Mouse (Mus musculus) heart, embryonic 10.5 days (tissue): ENCODE measurements at regions not wholly inside any gene's neighbourhood (a gene's known extent, or its start where the extent isn't known, plus 50 kb on each side); places are given as distances from the start of the nearest gene placed in this dataset.

Experiments
- DNase-seq: peaks from one replicate; pipeline ENCODE4 v3.0.0-alpha.2; 2017; ENCODE audit warnings: low spot score
- H3K27ac ChIP-seq: fragments of 300-500 bp; sonication (generic); 2 replicates; pipeline ENCODE4 v1.5.1; 2016; ENCODE audit warnings: mild to moderate bottlenecking
- H3K27me3 ChIP-seq: fragments of 300-500 bp; sonication (generic); 2 replicates; pipeline ENCODE4 v1.6.1; 2016; ENCODE audit warnings: mild to moderate bottlenecking; ENCODE audit not compliant: poor library complexity, insufficient read depth, severe bottlenecking
- H3K36me3 ChIP-seq: fragments of 300-500 bp; sonication (generic); 2 replicates; pipeline ENCODE4 v1.6.1; 2016; ENCODE audit warnings: mild to moderate bottlenecking, moderate library complexity
- H3K4me1 ChIP-seq: fragments of 300-500 bp; sonication (generic); 2 replicates; pipeline ENCODE4 v1.6.1; 2016; ENCODE audit warnings: mild to moderate bottlenecking
- H3K4me3 ChIP-seq: fragments of 300-500 bp; sonication (generic); 2 replicates; pipeline ENCODE4 v1.5.1; 2016; ENCODE audit warnings: mild to moderate bottlenecking, moderate library complexity
- H3K9me3 ChIP-seq: fragments of 300-500 bp; sonication (generic); 2 replicates; pipeline ENCODE4 v1.6.1; 2016; ENCODE audit warnings: mild to moderate bottlenecking, moderate library complexity
- WGBS: fragments of 180-500 bp; shearing (Covaris S2); methylation state at CpG from one replicate; pipeline ENCODE4 v1.1.7; 2016; 5-methylcytosine and 5-hydroxymethylcytosine counted together

DNA sequence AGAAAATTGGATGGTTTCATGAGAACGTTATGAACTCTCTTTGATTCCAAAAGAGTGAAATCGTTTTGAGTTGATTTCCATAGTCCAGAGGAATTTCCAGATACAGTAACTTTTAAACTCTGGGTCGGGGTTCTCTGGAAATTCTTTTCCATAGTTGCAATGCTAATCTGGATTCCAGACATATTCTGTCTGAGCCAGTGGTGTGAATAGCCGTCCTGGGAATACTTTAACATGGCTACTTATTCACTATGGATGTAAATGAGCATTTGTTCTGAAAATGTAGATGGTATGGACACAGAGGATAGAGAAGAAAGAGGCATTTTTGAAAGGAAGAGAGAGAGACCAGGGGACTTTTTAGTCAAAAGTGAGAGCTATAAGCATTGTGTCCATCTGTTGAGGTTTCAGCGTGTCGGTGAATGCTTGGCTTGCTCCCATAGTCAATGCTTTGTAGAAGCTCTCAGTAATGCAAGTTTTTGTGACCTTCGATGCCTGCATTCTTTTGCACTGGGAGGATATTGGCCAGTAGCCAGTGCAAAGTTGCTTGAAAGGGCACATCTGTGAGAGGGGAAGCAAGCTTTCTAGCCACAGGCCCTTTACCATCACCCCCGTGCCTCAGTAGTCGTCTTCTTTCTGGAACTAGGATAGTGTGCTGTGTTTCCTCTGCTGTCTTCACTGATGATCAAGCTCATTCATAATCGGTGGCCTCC lies 208.9 kb downstream of the Gm19410 start:
- DNase-seq, result no peak
- Histone ChIP-seq H3K27ac (no peak overlapping the region), H3K4me3 (no peak overlapping the region), H3K9me3 (no peaks in the 10 kb centered on the region), H3K36me3 (no peaks in the 10 kb centered on the region), H3K27me3 (no peaks in the 10 kb centered on the region), H3K4me1 (0 out of 2 replicates have a peak, but pooled peaks cover 4% of the 10 kb centered on the region)
- 72% methylated on average over 10 of the region's 10 CpGs for WGBS

DNA sequence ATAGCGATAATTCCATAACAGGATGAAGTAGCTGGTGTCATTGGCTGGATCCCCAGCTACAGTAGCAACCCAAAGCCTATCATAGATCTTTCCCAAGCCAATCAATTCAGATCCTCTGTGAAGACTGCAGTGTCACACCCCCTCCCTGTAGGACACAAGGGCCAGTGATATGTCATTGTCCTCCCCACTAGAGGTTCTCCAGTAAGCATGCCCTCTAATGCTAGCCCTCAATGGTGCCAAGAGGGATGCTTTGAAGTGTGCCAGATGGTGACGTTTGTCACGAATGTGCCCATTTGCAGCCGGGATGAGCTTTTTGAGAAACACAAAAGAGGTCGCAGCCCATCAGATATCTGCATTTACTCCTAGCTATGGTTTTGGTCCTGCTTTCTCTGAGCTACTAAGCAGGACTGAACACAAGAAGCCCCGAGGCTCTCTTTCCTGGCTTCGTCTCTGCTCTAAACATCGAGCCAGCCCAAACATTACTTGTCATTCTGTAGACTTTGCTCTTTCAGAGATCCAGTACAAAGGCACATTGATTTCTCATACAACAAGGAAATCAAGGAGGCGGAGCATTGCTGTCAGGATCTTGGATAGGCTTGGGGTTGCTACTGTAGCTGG lies 214.2 kb downstream of the Gm19410 start:
- no peak for DNase-seq
- Histone ChIP-seq H3K4me3 (no peak overlapping the region), H3K27ac (no peak overlapping the region), H3K9me3 (no peaks in the 10 kb centered on the region), H3K4me1 (peaks cover 3% of the 10 kb centered on the region; the same call in 1 of the 2 replicates), H3K27me3 (no peaks in the 10 kb centered on the region), H3K36me3 (no peaks in the 10 kb centered on the region)
- WGBS, result 83% methylated on average over 9 of the region's 9 CpGs

DNA sequence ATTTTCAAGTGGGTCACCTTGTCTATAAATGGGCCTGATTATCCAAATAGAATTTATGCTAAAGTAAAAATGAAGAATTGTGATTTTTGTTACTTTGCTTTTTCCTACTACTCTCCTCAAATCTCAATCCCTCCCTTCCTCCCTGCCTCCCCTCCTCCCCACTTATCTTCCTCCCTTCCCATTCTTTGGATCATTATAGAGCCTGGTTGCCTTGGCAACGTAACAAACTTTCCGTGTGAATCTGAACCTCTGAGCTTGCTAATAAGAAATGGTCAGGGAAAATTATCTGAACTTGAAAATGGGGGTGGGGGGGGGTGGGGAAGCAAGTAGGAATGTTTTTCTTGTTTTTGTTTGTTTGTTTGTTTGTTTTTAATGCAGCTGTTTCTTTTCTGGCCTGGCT lies 217.5 kb downstream of the Gm19410 start:
- Histone ChIP-seq H3K27ac (no peak overlapping the region), H3K9me3 (no peaks in the 10 kb centered on the region), H3K36me3 (no peaks in the 10 kb centered on the region), H3K27me3 (no peaks in the 10 kb centered on the region), H3K4me1 (peaks cover 3% of the 10 kb centered on the region; the same call in 1 of the 2 replicates), H3K4me3 (no peak overlapping the region)
- no peak for DNase-seq
- 64% methylated on average over 2 of the region's 2 CpGs for WGBS

DNA sequence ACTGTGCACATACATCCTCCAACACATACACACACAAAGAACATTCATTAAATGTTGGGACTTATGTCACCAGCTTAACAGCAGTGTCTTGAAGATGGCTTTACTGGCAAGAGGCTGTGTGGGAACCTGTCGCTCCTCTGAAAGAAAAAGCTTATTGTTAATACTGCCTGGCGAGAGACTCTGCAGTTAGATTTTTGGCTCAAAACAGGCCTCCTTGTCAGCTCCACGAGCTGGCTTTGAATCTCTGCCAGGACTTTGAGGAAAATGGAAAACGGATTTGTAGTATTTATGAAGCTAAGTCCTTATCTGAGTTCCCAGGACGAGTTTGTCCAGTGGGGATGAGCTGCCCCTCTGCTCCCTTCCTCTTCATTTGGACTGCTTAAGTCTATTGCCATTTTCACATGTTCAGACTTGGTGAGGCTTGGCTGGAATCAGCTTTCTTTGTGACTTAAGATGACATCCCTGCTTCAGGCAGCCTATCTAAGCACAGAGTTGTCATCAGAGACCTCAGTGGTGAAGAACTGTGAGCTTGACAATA lies 219.6 kb downstream of the Gm19410 start:
- peaks cover 3% of the 10 kb centered on the region for H3K9me3 ChIP-seq
- H3K27ac ChIP-seq, result 0 out of 2 replicates have a peak overlapping the region, but pooled peaks have one; percentile 1
- no peaks in the 10 kb centered on the region for H3K36me3 ChIP-seq
- H3K4me3 ChIP-seq, result no peak overlapping the region
- peaks cover 3% of the 10 kb centered on the region; the same call in 1 of the 2 replicates for H3K4me1 ChIP-seq
- H3K27me3 ChIP-seq, result no peaks in the 10 kb centered on the region
- WGBS, result 55% methylated on average over 5 of the region's 5 CpGs
- DNase-seq, result no peak

DNA sequence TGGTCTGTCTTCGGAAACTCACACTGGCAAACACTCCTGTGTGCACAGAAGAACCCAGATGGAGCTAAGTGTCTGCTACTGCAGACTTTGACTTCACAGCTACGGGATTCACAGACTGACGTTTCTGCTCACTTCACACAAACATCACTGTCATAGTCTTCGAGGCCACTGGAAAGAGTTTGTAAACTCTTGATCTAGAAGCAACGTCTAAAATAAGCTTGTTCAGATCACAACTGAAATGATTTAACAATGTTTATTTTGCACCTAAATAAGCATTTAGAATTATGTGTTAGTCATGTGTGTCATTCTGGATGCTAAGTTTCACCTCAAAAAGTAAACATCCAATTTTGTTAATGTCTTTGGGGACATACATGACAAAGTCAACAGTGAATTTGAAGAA lies 221.7 kb downstream of the Gm19410 start:
- Histone ChIP-seq H3K4me3 (no peak overlapping the region), H3K27ac (no peak overlapping the region), H3K27me3 (no peaks in the 10 kb centered on the region), H3K4me1 (peaks cover 3% of the 10 kb centered on the region; the same call in 1 of the 2 replicates), H3K9me3 (peaks cover 3% of the 10 kb centered on the region), H3K36me3 (no peaks in the 10 kb centered on the region)
- DNase-seq, result no peak
- WGBS, result 77% methylated on average over 5 of the region's 5 CpGs

DNA sequence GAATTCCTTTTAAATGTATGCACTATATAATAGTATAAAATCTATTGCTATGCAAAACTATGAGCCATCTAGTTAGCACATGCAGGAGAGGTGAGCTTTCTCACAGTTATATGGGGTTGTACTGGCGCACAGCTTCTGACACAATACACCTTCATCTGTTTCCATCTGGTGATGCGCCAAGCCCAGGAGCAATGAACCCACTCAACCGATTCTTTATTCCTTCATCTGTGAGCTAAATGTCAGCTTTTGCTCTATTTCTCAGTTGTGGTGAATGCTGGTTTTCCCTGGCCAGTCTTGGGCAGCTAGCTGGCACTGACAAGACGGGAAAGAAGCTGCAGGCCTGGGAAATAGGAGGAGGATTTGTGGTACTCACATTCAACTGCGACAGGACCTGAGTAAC lies 225.4 kb downstream of the Gm19410 start:
- H3K4me3 ChIP-seq, result no peak overlapping the region
- no peak overlapping the region for H3K27ac ChIP-seq
- H3K36me3 ChIP-seq, result no peaks in the 10 kb centered on the region
- DNase-seq, result no peak
- peaks cover 3% of the 10 kb centered on the region for H3K9me3 ChIP-seq
- 88% methylated on average over 5 of the region's 5 CpGs for WGBS
- no peaks in the 10 kb centered on the region for H3K27me3 ChIP-seq
- no peaks in the 10 kb centered on the region for H3K4me1 ChIP-seq

DNA sequence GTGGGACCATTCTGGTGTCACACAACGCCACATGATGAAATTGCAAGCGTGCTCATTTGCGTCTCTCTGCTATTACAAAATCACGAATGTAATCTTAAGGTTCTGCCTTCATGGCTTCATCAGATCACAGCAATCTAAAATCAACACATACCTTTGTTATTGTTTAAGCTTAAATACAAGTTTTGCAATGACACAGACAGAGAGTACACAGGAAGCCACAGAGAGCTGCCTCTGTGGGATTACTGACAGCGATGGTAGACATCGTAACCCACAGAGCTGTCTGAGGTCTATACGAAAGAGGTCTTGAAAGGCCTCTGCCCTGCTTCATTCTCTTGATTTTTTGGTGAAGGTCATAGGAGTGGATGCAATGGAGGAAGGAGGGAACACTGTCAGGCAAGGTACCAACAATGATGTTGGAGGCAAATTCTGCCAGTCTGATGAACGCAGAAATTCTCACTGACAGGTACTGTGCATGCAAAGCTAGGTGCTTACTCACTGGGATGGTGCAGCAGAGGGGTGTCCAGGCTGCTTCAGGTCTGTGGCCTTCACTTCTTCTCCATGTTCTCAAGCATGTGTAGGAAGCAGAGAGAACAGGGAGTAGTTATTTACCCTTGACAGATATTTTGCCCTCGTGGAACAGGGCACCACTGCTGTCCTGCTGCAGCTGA lies 226.5 kb downstream of the Gm19410 start:
- no peaks in the 10 kb centered on the region for H3K27me3 ChIP-seq
- no peaks in the 10 kb centered on the region for H3K36me3 ChIP-seq
- no peak for DNase-seq
- H3K27ac ChIP-seq, result no peak overlapping the region
- no peak overlapping the region for H3K4me3 ChIP-seq
- H3K9me3 ChIP-seq, result peaks cover 3% of the 10 kb centered on the region
- 87% methylated on average over 9 of the region's 9 CpGs for WGBS
- no peaks in the 10 kb centered on the region for H3K4me1 ChIP-seq

DNA sequence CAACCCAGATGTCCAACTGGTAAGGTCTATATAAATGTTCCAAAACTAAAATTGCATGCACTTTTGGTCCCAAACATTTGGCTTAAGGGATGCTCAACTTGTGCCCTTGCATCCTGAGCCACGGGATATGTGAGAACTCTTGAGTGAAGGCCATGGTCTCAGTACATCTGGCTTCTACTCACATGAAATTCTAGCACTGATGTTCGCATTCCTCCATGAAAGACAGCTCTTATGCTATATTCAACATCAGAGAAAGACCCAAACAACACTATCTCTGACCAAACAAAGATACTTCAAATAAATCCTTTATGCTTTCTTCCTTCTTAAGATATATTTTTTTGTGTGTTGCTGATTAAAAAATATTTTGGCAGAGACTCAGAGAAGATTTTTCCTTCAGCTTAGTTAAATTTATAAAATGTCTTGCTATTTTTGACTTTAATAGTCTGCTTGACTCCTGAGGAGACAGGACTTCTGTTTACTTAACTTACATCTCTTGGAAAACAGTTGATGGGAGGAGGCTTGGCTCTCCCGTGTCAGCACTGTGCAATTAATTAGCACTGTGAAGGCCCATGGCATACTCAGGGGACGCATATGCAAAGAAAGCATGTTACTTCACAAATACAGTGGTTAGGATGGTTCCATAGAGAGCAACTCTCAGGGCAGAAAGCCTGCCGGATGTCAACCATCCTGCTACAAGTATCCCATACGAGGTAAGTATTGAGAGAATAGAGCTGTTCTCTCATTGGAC lies 230.9 kb downstream of the Gm19410 start:
- Histone ChIP-seq H3K27ac (no peak overlapping the region), H3K4me1 (no peaks in the 10 kb centered on the region), H3K9me3 (no peaks in the 10 kb centered on the region), H3K36me3 (no peaks in the 10 kb centered on the region), H3K27me3 (no peaks in the 10 kb centered on the region), H3K4me3 (no peak overlapping the region)
- no peak for DNase-seq
- WGBS, result 73% methylated on average over 6 of the region's 6 CpGs

DNA sequence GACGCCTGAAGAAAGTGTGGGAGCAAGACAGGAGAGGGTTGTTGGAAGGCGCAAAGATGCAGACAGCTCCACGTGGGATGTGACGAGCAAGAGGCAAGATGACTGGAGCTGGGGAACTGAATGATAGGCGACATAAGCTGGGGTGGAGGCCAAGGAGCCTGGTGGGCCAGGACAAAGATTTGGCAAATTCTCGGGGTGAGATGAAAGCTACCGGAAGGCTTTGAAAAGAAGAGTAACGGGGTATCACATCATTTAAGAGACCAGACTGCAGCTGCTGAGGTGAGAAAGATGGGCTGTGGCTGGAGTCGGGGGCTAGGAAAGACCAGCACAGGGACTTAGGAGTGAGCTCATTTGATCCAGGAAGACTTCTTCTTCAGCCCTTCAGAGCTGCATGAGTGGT lies 234.0 kb downstream of the Gm19410 start:
- H3K27ac ChIP-seq, result no peak overlapping the region
- H3K9me3 ChIP-seq, result no peaks in the 10 kb centered on the region
- no peaks in the 10 kb centered on the region for H3K36me3 ChIP-seq
- 72% methylated on average over 9 of the region's 9 CpGs for WGBS
- no peak for DNase-seq
- no peak overlapping the region for H3K4me3 ChIP-seq
- H3K4me1 ChIP-seq, result no peaks in the 10 kb centered on the region
- H3K27me3 ChIP-seq, result no peaks in the 10 kb centered on the region

DNA sequence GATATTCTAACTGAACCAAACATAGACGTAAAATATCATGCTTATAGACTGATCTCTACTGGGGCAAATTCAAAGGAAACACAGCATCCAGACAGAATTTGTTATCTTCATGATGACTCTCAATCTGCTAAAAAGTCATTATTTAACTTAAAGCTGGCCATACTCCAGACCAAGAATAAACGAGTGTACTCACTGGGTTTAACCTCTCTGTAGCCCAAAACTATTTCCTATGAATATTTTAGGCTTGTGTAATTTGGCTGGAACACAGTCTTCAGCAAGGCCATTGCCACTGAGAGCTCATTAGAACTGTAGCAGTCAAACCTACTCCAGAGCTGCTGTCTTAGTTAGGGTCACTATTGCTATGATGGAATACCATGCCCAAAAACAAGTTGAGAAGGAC lies 238.8 kb downstream of the Gm19410 start:
- Histone ChIP-seq H3K36me3 (no peaks in the 10 kb centered on the region), H3K4me1 (peaks cover 4% of the 10 kb centered on the region), H3K27me3 (no peaks in the 10 kb centered on the region), H3K4me3 (no peak overlapping the region), H3K27ac (no peak overlapping the region), H3K9me3 (no peaks in the 10 kb centered on the region)
- no peak for DNase-seq
- WGBS, result 78% methylated on average over 2 of the region's 2 CpGs

DNA sequence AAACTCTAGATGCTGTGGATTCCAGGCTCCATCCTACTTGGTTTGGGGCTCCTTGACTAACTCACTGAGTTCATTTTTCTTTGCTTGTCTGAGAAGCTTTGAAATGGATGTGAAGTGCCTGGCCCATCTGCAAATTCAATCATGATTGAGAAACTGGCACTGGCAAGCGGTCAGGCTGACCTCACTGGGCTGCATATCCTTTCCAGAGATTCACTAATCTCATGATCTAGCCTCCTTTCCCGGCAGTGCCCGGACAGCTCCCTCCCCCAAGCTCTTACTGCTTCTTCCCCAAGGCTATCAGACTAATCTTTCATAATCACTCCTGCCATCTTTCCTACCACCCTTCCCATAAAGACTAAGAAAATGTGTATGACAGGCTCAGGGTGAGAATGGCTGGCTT lies 239.9 kb downstream of the Gm19410 start:
- H3K36me3 ChIP-seq, result no peaks in the 10 kb centered on the region
- WGBS, result 61% methylated on average over 3 of the region's 3 CpGs
- H3K4me1 ChIP-seq, result peaks cover 11% of the 10 kb centered on the region
- H3K4me3 ChIP-seq, result no peak overlapping the region
- no peaks in the 10 kb centered on the region for H3K9me3 ChIP-seq
- no peak for DNase-seq
- no peak overlapping the region for H3K27ac ChIP-seq
- H3K27me3 ChIP-seq, result no peaks in the 10 kb centered on the region

DNA sequence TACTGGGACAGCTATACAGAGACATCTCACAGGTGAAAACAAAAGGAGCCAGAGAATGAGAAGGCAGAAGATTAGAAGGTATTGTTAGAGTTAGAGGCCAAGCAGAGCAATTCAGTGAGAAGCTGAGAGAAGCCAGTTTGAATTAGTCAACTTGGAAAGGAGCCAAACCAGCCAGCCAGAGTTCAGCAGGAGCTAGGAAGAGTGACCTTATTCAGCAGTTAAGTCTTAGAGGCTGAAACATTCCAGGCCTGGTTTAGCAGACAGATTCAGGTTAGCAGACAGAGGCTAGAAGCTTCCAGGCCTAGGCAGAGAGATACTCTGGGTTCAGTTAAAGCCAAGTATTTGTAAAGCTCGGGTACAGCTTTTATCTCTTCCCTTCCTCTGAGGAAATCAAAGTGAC lies 242.1 kb downstream of the Gm19410 start:
- no peak for DNase-seq
- H3K27ac ChIP-seq, result no peak overlapping the region
- H3K27me3 ChIP-seq, result no peaks in the 10 kb centered on the region
- H3K9me3 ChIP-seq, result no peaks in the 10 kb centered on the region
- no peaks in the 10 kb centered on the region for H3K36me3 ChIP-seq
- no peak overlapping the region for H3K4me3 ChIP-seq
- WGBS, result 61% methylated on average over 1 of the region's 1 CpGs
- H3K4me1 ChIP-seq, result peaks cover 15% of the 10 kb centered on the region
